Mouse (Mus musculus): ENCODE results near the gene Nrg3. TPM values are rescaled to one million over a fixed set of nuclear protein-coding genes. Genes with fewer than 3 reads are reported as not detected.

Nrg3 gene
- 11.4 and 11.8 TPM in 2 replicates for polyA plus RNA-seq (2015; fragmentation: Nextera tagmentation; extraction: Ambion mirVana)

- no peaks in the 10 kb centered on the region for H3K27me3 ChIP-seq
- H3K9ac ChIP-seq (replicated peaks) = peak within 1 kb of the TSS; percentile 84
- H3K4me3 ChIP-seq = peak within 1 kb of the TSS; percentile 88
- peak within 1 kb of the TSS; percentile 90 for H3K4me2 ChIP-seq (replicated peaks)
- peak; percentile 76 for ATAC-seq (replicated peaks)
- WGBS = under 1% methylated on average over 101 of the region's 121 CpGs
- peak within 1 kb of the TSS; percentile 92 for H3K27ac ChIP-seq (replicated peaks)
- H3K9me3 ChIP-seq = no peaks in the 10 kb centered on the region
- no peaks in the 10 kb centered on the region for H3K36me3 ChIP-seq
- H3K4me1 ChIP-seq = peaks cover 14% of the 10 kb centered on the region
Measured at GRCm38 (mm10) chr14:39472790-39473761, at the start of gene Nrg3. TSS of gene Nrg3 (minus strand) at chr14:39473088.

GRCm38 (mm10) chr14:39508956-39509355, 36.1 kb upstream of the Nrg3 start:
- H3K27ac ChIP-seq (replicated peaks) = no peak overlapping the region
- no peak for ATAC-seq (replicated peaks)
- H3K27me3 ChIP-seq = no peaks in the 10 kb centered on the region
- H3K4me3 ChIP-seq = no peak overlapping the region
- no peaks in the 10 kb centered on the region for H3K9me3 ChIP-seq
- no peak overlapping the region for H3K4me2 ChIP-seq (replicated peaks)
- no peak overlapping the region for H3K9ac ChIP-seq (replicated peaks)
- WGBS = 82% methylated on average over 1 of the region's 1 CpGs
- H3K36me3 ChIP-seq = no peaks in the 10 kb centered on the region
- no peaks in the 10 kb centered on the region for H3K4me1 ChIP-seq

GRCm38 (mm10) chr14:39473771-39474211, 903 bp upstream of the Nrg3 start:
- under 1% methylated on average over 27 of the region's 27 CpGs for WGBS
- peaks cover 9% of the 10 kb centered on the region for H3K4me1 ChIP-seq

DNA sequence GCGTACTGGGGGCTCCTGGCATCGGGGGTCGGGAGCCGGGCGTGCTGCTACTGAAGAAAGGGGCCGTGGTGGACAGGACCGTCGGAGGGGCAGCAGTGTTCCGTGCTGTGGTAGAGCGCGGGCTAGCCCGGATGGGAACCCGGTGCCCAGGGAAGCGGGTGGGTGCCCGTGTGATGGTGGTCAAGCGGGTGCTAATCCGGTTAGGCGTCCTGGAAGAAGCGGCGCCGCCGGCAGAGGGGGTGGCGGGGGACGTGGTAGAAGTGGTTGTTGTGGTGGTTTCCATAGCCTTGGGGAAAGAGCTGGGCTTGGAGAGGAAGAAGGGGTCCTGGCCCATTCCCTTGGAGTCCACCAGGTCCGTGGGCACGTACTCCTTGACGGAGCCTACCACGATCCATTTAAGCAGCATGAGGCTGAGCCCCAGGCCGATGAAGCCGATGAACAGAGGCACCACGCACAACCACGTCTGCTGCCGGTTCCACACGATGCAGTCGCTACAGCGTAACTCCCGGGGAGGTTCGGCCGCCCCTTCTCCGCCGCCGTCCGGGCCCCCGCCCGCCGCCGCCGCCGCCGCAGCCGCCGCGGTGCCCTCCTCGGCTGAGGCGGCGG, 639 bp downstream of the Nrg3 start:
- WGBS = under 1% methylated on average over 53 of the region's 56 CpGs
- Histone ChIP-seq H3K9ac (replicated peaks) (peak overlapping the region; percentile 84), H3K9me3 (no peaks in the 10 kb centered on the region), H3K4me1 (peaks cover 17% of the 10 kb centered on the region), H3K4me3 (peak overlapping the region; percentile 88), H3K36me3 (no peaks in the 10 kb centered on the region), H3K27ac (replicated peaks) (peak overlapping the region; percentile 92), H3K4me2 (replicated peaks) (peak overlapping the region; percentile 90), H3K27me3 (no peaks in the 10 kb centered on the region)
- peak; percentile 57 for ATAC-seq (replicated peaks)

More at GRCm38 (mm10) chr14:39473771-39474211, 903 bp upstream of the Nrg3 start:
- no peaks in the 10 kb centered on the region for H3K36me3 ChIP-seq
- H3K27me3 ChIP-seq = no peaks in the 10 kb centered on the region
- H3K4me2 ChIP-seq (replicated peaks) = peak overlapping the region; percentile 90
- peak; percentile 27 for ATAC-seq (replicated peaks)
- peak overlapping the region; percentile 92 for H3K27ac ChIP-seq (replicated peaks)
- peak overlapping the region; percentile 84 for H3K9ac ChIP-seq (replicated peaks)
- peak overlapping the region; percentile 88 for H3K4me3 ChIP-seq
- H3K9me3 ChIP-seq = no peaks in the 10 kb centered on the region

- H3K27ac ChIP-seq (replicated peaks) = peak overlapping the region; percentile 92
- H3K36me3 ChIP-seq = no peaks in the 10 kb centered on the region
- peak overlapping the region; percentile 84 for H3K9ac ChIP-seq (replicated peaks)
- H3K4me2 ChIP-seq (replicated peaks) = peak overlapping the region; percentile 90
- peaks cover 17% of the 10 kb centered on the region for H3K4me1 ChIP-seq
- no peaks in the 10 kb centered on the region for H3K9me3 ChIP-seq
- H3K27me3 ChIP-seq = no peaks in the 10 kb centered on the region
- WGBS = 3% methylated on average over 12 of the region's 12 CpGs
- ATAC-seq (replicated peaks) = peak; percentile 18
- H3K4me3 ChIP-seq = peak overlapping the region; percentile 88
Measured at GRCm38 (mm10) chr14:39471236-39471981, 1.5 kb downstream of the Nrg3 start.

GRCm38 (mm10) chr14:39445501-39445900, 27.4 kb downstream of the Nrg3 start:
- no peaks in the 10 kb centered on the region for H3K27me3 ChIP-seq
- no peak overlapping the region for H3K27ac ChIP-seq (replicated peaks)
- no peak for ATAC-seq (replicated peaks)
- no peaks in the 10 kb centered on the region for H3K36me3 ChIP-seq
- WGBS = 87% methylated on average over 1 of the region's 1 CpGs
- no peak overlapping the region for H3K9ac ChIP-seq (replicated peaks)
- H3K4me3 ChIP-seq = no peak overlapping the region
- no peaks in the 10 kb centered on the region for H3K4me1 ChIP-seq
- H3K4me2 ChIP-seq (replicated peaks) = no peak overlapping the region
- no peaks in the 10 kb centered on the region for H3K9me3 ChIP-seq

- 93% methylated on average over 5 of the region's 5 CpGs for WGBS
- Histone ChIP-seq H3K27me3 (no peaks in the 10 kb centered on the region), H3K9ac (replicated peaks) (no peak overlapping the region), H3K4me1 (no peaks in the 10 kb centered on the region), H3K27ac (replicated peaks) (no peak overlapping the region), H3K9me3 (no peaks in the 10 kb centered on the region), H3K4me3 (no peak overlapping the region), H3K4me2 (replicated peaks) (no peak overlapping the region), H3K36me3 (no peaks in the 10 kb centered on the region)
- no peak for ATAC-seq (replicated peaks)
Measured at GRCm38 (mm10) chr14:39428503-39428902, 44.4 kb downstream of the Nrg3 start.

GRCm38 (mm10) chr14:39421874-39422273, 51.0 kb downstream of the Nrg3 start:
- Histone ChIP-seq H3K36me3 (no peaks in the 10 kb centered on the region), H3K9ac (replicated peaks) (no peak overlapping the region), H3K4me3 (no peak overlapping the region), H3K9me3 (no peaks in the 10 kb centered on the region), H3K27ac (replicated peaks) (no peak overlapping the region), H3K4me1 (peaks cover 4% of the 10 kb centered on the region; the same call in 1 of the 2 replicates), H3K27me3 (no peaks in the 10 kb centered on the region), H3K4me2 (replicated peaks) (no peak overlapping the region)
- ATAC-seq (replicated peaks) = no peak
- 0% methylated on average over 1 of the region's 1 CpGs for WGBS

DNA sequence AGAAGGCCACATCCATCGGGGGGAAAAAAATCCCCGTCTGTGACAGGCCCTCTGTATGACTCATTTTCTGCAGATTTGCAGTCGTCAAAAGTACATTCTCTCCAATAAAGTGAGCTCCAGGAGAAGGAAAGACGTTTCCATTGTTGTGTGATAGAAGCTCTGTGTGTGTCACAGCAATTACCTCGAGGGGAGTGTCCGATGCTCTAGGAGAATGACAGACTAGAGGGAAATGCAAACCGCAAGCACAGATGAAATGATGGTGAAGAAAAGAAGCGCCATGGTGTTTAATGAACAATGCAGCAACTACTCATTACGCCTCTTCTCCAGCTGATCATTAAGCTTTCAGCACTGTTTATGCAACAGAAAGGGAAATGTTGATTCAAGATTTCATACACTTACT, 59.6 kb downstream of the Nrg3 start:
- Histone ChIP-seq H3K4me3 (no peak overlapping the region), H3K27me3 (no peaks in the 10 kb centered on the region), H3K9me3 (no peaks in the 10 kb centered on the region), H3K9ac (replicated peaks) (no peak overlapping the region), H3K27ac (replicated peaks) (no peak overlapping the region), H3K36me3 (no peaks in the 10 kb centered on the region), H3K4me1 (no peaks in the 10 kb centered on the region), H3K4me2 (replicated peaks) (no peak overlapping the region)
- ATAC-seq (replicated peaks) = peak; percentile 76
- 12% methylated on average over 9 of the region's 9 CpGs for WGBS

DNA sequence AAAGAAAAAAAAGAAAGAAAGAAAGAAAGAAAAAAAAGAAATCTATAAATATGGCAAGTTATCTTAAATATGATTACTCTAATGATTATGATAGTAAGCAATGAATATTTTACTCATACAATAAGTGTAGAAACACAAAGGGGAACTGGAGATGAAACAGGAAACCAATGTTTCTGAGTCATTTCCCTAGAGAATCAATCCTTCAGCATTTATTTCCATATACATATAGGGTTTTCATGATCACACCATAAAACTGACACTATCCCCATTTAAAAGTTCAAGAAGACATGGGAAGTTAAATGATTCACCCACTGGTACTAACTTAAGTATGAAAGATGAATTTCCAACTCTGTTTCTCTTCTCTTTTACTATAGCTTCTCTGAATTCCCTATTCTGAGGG, 86.0 kb downstream of the Nrg3 start:
- Histone ChIP-seq H3K27ac (replicated peaks) (no peak overlapping the region), H3K9ac (replicated peaks) (no peak overlapping the region), H3K27me3 (no peaks in the 10 kb centered on the region), H3K36me3 (no peaks in the 10 kb centered on the region), H3K4me1 (no peaks in the 10 kb centered on the region), H3K4me2 (replicated peaks) (no peak overlapping the region), H3K9me3 (no peaks in the 10 kb centered on the region), H3K4me3 (no peak overlapping the region)
- no peak for ATAC-seq (replicated peaks)

DNA sequence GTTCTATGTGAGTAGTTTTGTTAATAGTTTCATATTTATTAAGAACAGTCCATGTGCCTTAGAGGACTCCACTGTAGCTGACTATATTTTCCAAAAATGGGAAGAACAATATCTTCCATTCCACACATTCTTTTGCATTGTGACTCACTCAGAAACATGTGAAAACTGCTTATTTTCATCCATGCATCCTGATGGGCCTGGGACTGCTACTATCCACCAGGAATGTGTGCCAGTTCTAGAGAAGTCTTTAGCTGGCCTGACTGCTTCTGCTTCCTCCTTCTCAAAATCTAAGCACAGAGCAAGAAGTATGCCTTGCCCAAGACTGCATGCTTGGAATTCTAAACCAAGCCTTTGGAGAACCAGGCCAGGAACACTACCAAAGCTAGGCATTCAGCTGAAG, 91.6 kb downstream of the Nrg3 start:
- no peaks in the 10 kb centered on the region for H3K36me3 ChIP-seq
- no peaks in the 10 kb centered on the region for H3K9me3 ChIP-seq
- no peak for ATAC-seq (replicated peaks)
- H3K9ac ChIP-seq (replicated peaks) = no peak overlapping the region
- no peak overlapping the region for H3K27ac ChIP-seq (replicated peaks)
- H3K27me3 ChIP-seq = no peaks in the 10 kb centered on the region
- H3K4me3 ChIP-seq = no peak overlapping the region
- H3K4me1 ChIP-seq = no peaks in the 10 kb centered on the region
- no peak overlapping the region for H3K4me2 ChIP-seq (replicated peaks)

DNA sequence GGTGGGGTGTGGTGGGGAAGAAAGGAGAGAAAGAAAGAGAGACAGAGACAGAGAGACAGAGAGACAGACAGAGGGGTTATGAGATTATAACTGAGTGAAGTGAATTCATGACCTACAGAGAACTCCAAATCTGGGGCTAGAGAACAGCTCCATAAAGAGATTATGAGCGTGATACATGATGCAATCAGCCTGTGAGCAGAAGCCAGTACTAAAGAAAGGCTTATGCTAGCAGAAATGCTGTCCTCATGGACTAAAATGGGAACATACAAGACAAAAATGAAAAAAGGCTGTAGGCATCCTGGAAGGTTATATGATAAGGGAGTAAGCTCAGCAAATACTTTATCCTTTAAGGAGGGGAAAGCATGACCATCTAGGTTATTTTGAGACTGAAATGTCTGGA, 99.7 kb downstream of the Nrg3 start:
- Histone ChIP-seq H3K36me3 (no peaks in the 10 kb centered on the region), H3K4me3 (no peak overlapping the region), H3K4me2 (replicated peaks) (no peak overlapping the region), H3K9me3 (no peaks in the 10 kb centered on the region), H3K27me3 (no peaks in the 10 kb centered on the region), H3K27ac (replicated peaks) (no peak overlapping the region), H3K9ac (replicated peaks) (no peak overlapping the region), H3K4me1 (no peaks in the 10 kb centered on the region)
- no peak for ATAC-seq (replicated peaks)
- WGBS = 88% methylated on average over 1 of the region's 1 CpGs

Measured in forebrain, embryonic 15.5 days (tissue).